Mouse (Mus musculus) kidney, adult 11 months (tissue): Measurements from ENCODE around the gene Myo9b.
A peak's percentile ranks its signal among the peaks of the same experiment; 100 is the strongest.

Experiments used
- DNase-seq: peaks from one replicate; pipeline ENCODE4 v3.0.0; 2022

Gene Myo9b

GRCm38 (mm10) chr8:71392391-71392790, 119.9 kb downstream of the Myo9b start:
- DNase-seq = no peak

- DNase-seq = peak; percentile 17
Measured at GRCm38 (mm10) chr8:71392871-71393270, 120.4 kb downstream of the Myo9b start.

GRCm38 (mm10) chr8:71394481-71394880, 122.0 kb downstream of the Myo9b start:
- peak; percentile 7 for DNase-seq

GRCm38 (mm10) chr8:71395071-71395470, 122.6 kb downstream of the Myo9b start:
- peak; percentile 6 for DNase-seq

GRCm38 (mm10) chr8:71395629-71396028, 123.1 kb downstream of the Myo9b start, which contains the start of gene Ushbp1:
Gene Ushbp1, minus strand, starts transcription at chr8:71395802.
- DNase-seq = peak; percentile 64

- DNase-seq = peak; percentile 98
Measured at GRCm38 (mm10) chr8:71396639-71397305, 124.3 kb downstream of the Myo9b start, which contains the start of gene Babam1. Gene Babam1, plus strand, starts transcription at chr8:71396861.

GRCm38 (mm10) chr8:71397701-71398100, 125.2 kb downstream of the Myo9b start:
- peak; percentile 12 for DNase-seq

GRCm38 (mm10) chr8:71400826-71401225, 128.3 kb downstream of the Myo9b start:
- no peak for DNase-seq

GRCm38 (mm10) chr8:71401454-71401853, 128.9 kb downstream of the Myo9b start:
- no peak for DNase-seq

GRCm38 (mm10) chr8:71402446-71402964, 130.0 kb downstream of the Myo9b start:
- DNase-seq = no peak

- no peak for DNase-seq
Measured at GRCm38 (mm10) chr8:71403107-71403885, 130.8 kb downstream of the Myo9b start.

GRCm38 (mm10) chr8:71404011-71404410, 131.5 kb downstream of the Myo9b start:
- DNase-seq = no peak

- DNase-seq = peak; percentile 33
Measured at GRCm38 (mm10) chr8:71404951-71405351, 132.4 kb downstream of the Myo9b start.

- DNase-seq = peak; percentile 94
Measured at GRCm38 (mm10) chr8:71405401-71406098, 133.0 kb downstream of the Myo9b start, which contains the start of gene Ankle1. Gene Ankle1, plus strand, starts transcription at chr8:71406010.

- DNase-seq = peak; percentile 71
Measured at GRCm38 (mm10) chr8:71406099-71407015, 133.8 kb downstream of the Myo9b start.

GRCm38 (mm10) chr8:71407441-71407840, 134.9 kb downstream of the Myo9b start:
- DNase-seq = no peak

GRCm38 (mm10) chr8:71408231-71408630, 135.7 kb downstream of the Myo9b start:
- DNase-seq = no peak
